Mouse (Mus musculus) embryonic fibroblast, embryonic 13.5 days (primary cell): ENCODE measurements around the gene Gm20388. TPM values are rescaled to one million over a fixed set of nuclear protein-coding genes. Genes with fewer than 3 reads are reported as not detected.

Experiments
- H3K27ac ChIP-seq: 2 replicates; pipeline ENCODE4 v1.5.1; 2012; ENCODE audit warnings: low read length, control low read depth, inconsistent platforms; ENCODE audit not compliant: insufficient read depth
- H3K4me1 ChIP-seq: 2 replicates; pipeline ENCODE4 v1.6.1; 2011; ENCODE audit warnings: low read length; ENCODE audit not compliant: control insufficient read depth, insufficient read depth
- H3K4me3 ChIP-seq: 2 replicates; pipeline ENCODE4 v1.5.1; 2011; ENCODE audit warnings: mild to moderate bottlenecking, control low read depth, low read length; ENCODE audit not compliant: insufficient read depth
- CTCF ChIP-seq: IDR thresholded peaks from 2 replicates; pipeline ENCODE4 v1.5.1; 2011; ENCODE audit warnings: mild to moderate bottlenecking, control low read depth, low read length, moderate library complexity, borderline replicate concordance; ENCODE audit not compliant: insufficient read depth
- POLR2A ChIP-seq: IDR thresholded peaks from 2 replicates; pipeline ENCODE4 v1.6.1; 2011; ENCODE audit warnings: low read depth, mild to moderate bottlenecking, control low read depth, low read length, moderate library complexity
- polyA plus RNA-seq: library from polyadenylated mRNA; stranded (reverse); fragments of >200 nt; gene quantifications from 2 replicates; pipeline ENCODE4 v1.2.4, GENCODE M21; 2011; ENCODE audit warnings: low read depth; ENCODE audit not compliant: missing spikeins, insufficient read length

Gm20388 gene
- polyA plus RNA-seq, 1 experiment, result 82.8 TPM

DNA sequence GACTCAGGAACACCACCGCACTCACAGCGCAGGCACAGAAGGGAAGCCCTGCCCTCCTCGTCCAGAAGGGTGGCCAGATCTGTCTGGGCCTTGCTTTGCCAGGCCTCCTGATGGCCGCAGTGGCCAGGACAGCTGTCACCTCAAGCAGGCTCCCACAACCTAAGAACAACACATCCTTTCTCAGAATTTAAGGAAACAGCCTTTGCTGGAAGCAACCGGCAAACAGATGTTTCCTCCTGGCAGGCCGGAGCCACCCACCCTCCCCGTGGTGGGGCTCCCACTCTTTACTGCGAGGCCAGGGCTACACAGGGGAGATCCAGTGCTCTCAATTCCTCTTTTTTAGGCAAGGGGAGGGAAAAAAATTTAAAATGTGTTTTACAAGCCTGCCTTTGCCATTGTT is 2754.6 kb downstream of the Gm20388 start:
- Histone ChIP-seq H3K4me1 (peaks cover 11% of the 10 kb centered on the region), H3K4me3 (no peak overlapping the region), H3K27ac (no peak overlapping the region)
- TF ChIP-seq CTCF (no peak), POLR2A (no peak)

DNA sequence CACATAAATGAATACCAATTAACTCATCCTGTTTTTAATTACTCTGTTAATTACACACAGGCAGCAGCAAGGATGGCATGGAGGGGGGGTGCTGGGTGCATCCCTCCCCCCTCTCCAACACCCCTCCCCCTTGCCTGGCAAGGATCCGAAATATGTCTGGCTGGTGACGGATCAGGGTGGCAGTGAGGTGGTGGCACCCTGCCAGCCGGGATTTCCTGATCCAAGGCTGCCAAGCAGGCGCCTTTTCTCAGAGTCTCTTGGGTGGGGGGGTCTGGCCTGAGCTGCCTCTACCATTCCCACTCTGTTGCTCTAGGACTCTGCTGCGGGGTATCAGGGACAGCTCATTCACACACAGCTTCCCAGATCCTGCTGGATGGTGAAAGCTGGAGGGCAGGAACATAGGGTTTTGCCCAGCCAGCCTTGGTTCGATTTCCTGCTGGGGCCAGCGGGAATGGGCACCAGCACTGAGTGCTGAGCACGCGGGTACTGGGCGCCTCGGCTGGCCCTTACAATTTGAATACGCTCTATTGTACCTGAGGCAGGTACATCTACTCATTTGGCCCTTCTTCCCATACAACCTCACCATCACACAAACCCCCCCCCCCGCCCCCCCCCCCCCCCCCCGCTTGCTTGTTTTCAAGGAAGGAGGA is 2755.2 kb downstream of the Gm20388 start:
- TF ChIP-seq POLR2A (no peak), CTCF (no peak)
- Histone ChIP-seq H3K4me1 (peaks cover 8% of the 10 kb centered on the region), H3K27ac (no peak overlapping the region), H3K4me3 (no peak overlapping the region)

DNA sequence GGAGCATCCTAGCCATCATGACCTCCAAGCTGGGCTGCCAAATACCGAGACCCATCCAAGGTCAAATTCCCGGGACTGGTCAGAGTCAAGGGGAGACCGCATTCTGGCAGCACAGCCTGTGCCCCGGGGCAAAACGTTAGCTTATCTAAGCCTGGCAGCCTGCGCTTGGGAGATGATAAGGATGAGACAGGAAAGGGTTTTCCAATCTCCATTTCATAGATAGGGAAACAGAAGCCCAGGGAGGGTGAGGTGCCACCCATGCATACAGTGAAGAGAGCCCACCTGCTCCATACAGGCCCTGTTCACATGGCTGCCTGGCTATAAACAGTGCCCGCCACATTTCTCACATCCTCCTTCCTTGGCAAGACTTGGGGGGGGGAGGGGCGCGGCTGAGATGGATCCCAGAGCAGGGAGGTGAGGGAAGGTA is 2755.7 kb downstream of the Gm20388 start:
- Histone ChIP-seq H3K4me1 (peaks cover 5% of the 10 kb centered on the region), H3K27ac (no peak overlapping the region), H3K4me3 (no peak overlapping the region)
- TF ChIP-seq CTCF, result no peak
- TF ChIP-seq POLR2A, result no peak

DNA sequence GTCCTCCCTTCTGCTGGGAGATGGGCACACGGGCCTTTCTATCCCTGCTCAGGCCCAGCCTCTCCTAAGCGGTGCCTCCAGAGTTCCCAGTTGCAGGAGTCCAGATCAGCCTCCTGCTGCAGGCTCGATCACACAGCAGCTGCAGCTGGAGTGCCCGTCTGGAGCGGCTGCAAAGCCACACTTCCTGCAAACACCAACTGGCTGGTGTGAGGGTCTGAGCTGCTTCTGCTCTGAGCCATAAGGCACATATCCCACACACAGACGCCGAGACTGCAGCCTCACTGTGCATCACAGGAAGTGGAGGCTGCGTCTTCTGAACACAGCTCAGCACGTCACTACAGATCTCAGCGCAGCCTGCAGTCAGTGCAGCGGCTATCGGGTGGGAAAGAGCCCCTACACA is 2756.2 kb downstream of the Gm20388 start:
- H3K4me1 ChIP-seq, result 0 out of 2 replicates have a peak, but pooled peaks cover under 1% of the 10 kb centered on the region
- H3K27ac ChIP-seq, result no peak overlapping the region
- no peak overlapping the region for H3K4me3 ChIP-seq
- TF ChIP-seq CTCF (no peak), POLR2A (no peak)

DNA sequence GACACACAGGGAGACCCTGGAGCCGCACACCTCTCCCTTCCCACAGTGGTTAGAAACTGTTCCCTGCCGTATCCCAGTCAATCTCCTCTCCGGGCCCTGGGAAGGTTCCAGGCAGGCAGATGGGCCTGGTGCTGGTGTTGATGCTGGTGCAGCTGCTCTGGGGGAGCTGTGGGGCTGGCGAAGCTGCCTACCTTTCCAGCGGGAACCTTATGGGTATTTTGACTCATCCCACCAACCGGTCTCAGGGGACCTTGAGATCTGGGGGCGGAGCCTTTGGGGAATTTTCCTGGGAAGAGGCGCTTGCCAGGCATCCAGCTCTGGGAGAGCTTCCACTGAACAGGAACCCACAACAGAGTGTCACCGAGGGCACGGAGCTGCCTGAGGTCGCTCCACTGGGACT is 2757.2 kb downstream of the Gm20388 start:
- H3K4me3 ChIP-seq, result no peak overlapping the region
- TF ChIP-seq CTCF (no peak), POLR2A (no peak)
- no peaks in the 10 kb centered on the region for H3K4me1 ChIP-seq
- H3K27ac ChIP-seq, result no peak overlapping the region

DNA sequence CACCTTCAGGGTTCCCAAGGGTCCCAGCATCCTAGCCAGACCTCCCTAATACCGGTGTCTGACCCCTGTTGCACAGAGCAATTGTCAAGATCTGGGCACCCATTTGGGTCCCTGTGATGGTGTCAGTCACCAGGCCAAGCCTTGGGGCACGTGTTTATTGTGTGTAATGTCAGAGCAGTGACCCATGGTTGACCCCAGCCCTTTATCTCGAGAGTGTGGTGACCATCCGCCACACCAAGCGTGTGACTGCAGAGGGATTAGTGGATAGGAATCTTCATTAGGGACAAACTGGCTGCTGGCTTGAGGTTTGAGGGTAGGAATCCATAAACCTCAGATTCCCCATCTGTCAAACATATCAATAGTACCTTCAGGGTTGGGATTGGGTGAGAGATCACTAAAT is 2758.7 kb downstream of the Gm20388 start:
- no peak overlapping the region for H3K27ac ChIP-seq
- H3K4me1 ChIP-seq, result no peaks in the 10 kb centered on the region
- H3K4me3 ChIP-seq, result no peak overlapping the region
- TF ChIP-seq POLR2A (no peak), CTCF (no peak)

DNA sequence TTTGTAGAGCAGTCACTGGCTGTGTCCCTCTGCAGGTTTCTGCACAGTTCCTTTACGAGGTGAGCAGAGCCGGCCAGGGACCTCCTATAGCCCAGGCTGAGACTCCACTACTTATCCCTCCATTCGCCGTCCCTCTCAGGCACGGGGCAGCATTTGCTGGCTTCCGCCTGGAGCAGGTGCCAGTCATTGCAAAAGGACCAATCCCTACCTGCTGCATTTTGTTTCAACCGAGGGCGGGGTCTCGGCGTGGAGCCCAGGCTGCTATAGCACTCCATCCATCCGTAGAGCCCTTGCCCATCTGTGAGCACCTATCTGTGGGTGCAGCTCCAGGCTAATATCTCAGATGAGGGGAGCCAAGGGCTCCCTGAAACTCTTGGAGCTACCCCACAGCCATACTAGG is 2759.4 kb downstream of the Gm20388 start:
- TF ChIP-seq CTCF, result no peak
- no peak for TF ChIP-seq POLR2A
- Histone ChIP-seq H3K4me1 (no peaks in the 10 kb centered on the region), H3K27ac (no peak overlapping the region), H3K4me3 (no peak overlapping the region)

DNA sequence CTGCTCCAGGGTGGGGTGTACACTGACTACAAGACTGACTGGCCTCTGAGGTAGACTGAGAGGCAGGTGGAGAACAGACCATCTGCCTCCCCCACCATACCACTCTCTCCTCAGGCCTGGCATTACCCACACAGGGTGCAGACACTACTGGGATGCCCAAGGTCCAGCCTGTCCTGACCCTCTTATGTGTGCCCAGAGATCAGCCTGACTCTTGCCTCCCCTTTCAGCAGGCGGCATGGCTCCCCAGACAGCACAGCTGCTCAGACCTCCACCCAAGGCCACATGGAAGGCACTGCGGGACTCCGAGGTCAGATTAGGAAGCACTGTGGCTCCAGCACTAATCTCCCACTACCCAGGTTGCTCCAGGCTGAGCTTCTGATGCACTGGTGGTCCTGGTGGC is 2760.1 kb downstream of the Gm20388 start:
- no peak for TF ChIP-seq POLR2A
- no peak for TF ChIP-seq CTCF
- H3K4me3 ChIP-seq, result no peak overlapping the region
- no peaks in the 10 kb centered on the region for H3K4me1 ChIP-seq
- no peak overlapping the region for H3K27ac ChIP-seq

DNA sequence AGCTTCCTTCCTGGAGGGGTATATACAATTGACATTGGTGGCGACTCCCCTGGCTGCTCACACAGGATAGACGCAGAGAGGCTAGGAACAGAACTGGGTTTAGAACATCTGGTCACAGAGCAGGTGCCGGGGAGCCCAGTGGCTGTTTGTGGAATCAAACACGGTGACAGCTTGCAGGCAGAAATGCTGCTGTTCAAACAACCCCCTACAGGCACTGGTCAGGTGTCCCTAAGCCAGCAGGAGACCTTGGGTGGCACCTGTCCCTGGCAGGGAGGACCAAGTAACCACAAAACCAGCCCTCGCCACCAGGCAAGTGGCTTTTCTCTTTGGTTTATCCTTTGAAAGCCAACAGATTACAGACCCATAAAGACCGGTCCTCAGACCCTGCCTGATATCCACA is 2761.3 kb downstream of the Gm20388 start:
- Histone ChIP-seq H3K4me1 (no peaks in the 10 kb centered on the region), H3K27ac (no peak overlapping the region), H3K4me3 (no peak overlapping the region)
- TF ChIP-seq POLR2A, result no peak
- TF ChIP-seq CTCF, result no peak

DNA sequence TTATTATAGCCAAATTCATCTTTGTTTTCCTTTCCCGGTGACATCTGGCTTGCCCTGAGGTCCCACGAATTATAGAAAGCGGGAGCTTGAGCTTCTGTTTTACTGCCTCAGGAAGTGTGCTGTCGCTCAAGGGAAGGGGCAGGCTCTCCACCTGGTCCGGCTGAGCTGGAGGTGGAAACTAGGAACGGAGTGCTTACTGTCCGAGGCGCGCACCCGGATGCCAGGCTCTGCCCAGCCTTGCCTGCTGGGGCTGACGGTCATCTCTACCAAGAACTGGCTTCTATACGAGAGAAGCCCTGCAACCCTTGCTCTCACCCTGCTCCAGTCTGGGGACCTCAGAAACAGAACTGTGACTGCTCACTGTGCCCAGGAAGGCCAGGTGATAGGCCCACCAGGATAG is 2763.3 kb downstream of the Gm20388 start:
- H3K4me1 ChIP-seq, result no peaks in the 10 kb centered on the region
- TF ChIP-seq POLR2A, result no peak
- H3K27ac ChIP-seq, result no peak overlapping the region
- H3K4me3 ChIP-seq, result no peak overlapping the region

DNA sequence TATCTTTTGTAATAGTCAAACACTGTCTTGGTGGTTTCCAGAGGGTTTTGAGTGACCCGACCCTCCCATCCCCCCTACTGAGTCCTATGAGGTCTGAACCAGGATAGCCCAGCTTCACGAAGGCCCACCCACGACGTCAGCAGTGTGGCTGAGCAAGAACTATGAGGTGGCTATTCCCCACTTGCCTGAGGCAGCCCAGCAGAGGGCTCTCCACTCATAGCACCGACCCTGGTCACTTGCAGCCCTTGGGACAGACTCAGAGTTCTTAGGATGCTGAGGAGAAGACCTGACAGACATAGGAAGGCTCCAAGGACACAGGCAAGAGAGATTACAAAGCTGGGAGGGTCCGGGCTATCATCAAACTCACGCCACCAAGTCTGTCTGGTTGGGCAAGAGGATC is 2764.4 kb downstream of the Gm20388 start:
- TF ChIP-seq POLR2A (no peak), CTCF (no peak)
- Histone ChIP-seq H3K4me3 (no peak overlapping the region), H3K4me1 (no peaks in the 10 kb centered on the region)

More for the DNA sequence above, 2764.4 kb downstream of the Gm20388 start:
- no peak overlapping the region for H3K27ac ChIP-seq
